In the genomic region with DNA sequence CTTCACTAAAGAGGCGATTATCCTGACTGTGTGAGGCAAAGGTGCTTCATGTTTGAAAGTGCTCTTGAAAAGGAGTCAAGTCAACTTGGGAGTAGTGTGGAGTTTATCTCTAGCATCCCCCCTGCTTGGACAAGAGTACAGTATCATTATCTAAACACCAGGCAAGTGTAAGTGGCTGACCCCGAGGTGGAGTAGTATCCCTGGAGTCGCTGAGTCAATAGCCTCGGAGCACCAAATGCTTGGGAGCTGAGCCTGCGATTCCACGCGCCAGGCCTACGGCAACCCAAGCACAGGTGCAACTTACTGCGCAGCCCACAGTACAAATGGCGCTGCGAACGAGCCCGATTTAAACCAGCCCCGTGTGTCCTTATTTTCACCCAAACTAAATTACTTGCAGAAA, we compare ENCODE assay signal across 17 mouse cellular contexts.
"Had no signal": no experiment of that assay in that cellular context is flagged by ENCODE, and none has a peak within 500 bp of the region (broad histone marks: within the 10 kb centered on the region; RNA-seq: fewer than 3 reads in every experiment).

No protein-coding gene starts in this region.

- H3K4me1 ChIP-seq: liver, embryonic 15.5 days; neural tube, embryonic 12.5 days had no signal

- H3K27me3 ChIP-seq: limb, embryonic 12.5 days; liver, embryonic 15.5 days; megakaryocyte, embryonic 14.5 days; neural tube, embryonic 12.5 days had no signal

- H3K36me3 ChIP-seq: limb, embryonic 12.5 days; liver, embryonic 15.5 days; neural tube, embryonic 12.5 days had no signal

- H3K4me3 ChIP-seq: limb, embryonic 12.5 days; liver, embryonic 15.5 days; megakaryocyte, embryonic 14.5 days; neural tube, embryonic 12.5 days had no signal

- H3K9ac ChIP-seq: limb, embryonic 12.5 days; liver, embryonic 15.5 days; neural tube, embryonic 12.5 days had no signal

- H3K9me3 ChIP-seq: limb, embryonic 12.5 days; liver, embryonic 15.5 days; megakaryocyte, embryonic 14.5 days; neural tube, embryonic 12.5 days had no signal

- H3K27ac ChIP-seq: kidney, postnatal 0 days; limb, embryonic 12.5 days; liver, embryonic 15.5 days; macrophage; neural tube, embryonic 12.5 days had no signal

- DNase-seq: kidney, adult 11 months; kidney, adult 9 months; kidney, postnatal 36 days; layer of hippocampus, adult 9-11 months; layer of hippocampus, postnatal 36 days; lung, postnatal 14 days; right cerebral cortex, postnatal 4 days; spleen, adult 18-20 months; thymus, adult 2 months; thymus, postnatal 25 days had no signal

- H3K4me2 ChIP-seq: limb, embryonic 12.5 days; liver, embryonic 11.5 days; liver, embryonic 15.5 days; neural tube, embryonic 12.5 days had no signal
